Mouse (Mus musculus) ES-Bruce4 (cell line): ENCODE measurements around the gene Padi1.

Source experiments
- CTCF ChIP-seq: IDR thresholded peaks from one replicate; pipeline ENCODE4 v1.8.1; 2011; ENCODE audit warnings: low read depth, low read length
- EP300 ChIP-seq: IDR thresholded peaks from 2 replicates; pipeline ENCODE4 v1.6.1; 2011; ENCODE audit warnings: low read depth, low read length; ENCODE audit not compliant: insufficient read depth

- TF ChIP-seq CTCF (no peak), EP300 (no peak)
These were observed 2.7 kb downstream of the Padi1 start for GRCm38 (mm10) chr4:140842909-140843308.
